Mouse (Mus musculus): ENCODE measurements around the gene Wwtr1. TPM values are rescaled to one million over a fixed set of nuclear protein-coding genes. Genes with fewer than 3 reads are reported as not detected.

The Wwtr1 gene
- polyA plus RNA-seq (2012; rRNA removed) (1.1 and 1.5 TPM in 2 replicates), polyA plus RNA-seq (2014; fragmentation: Nextera tagmentation; extraction: Ambion mirVana) (0.92 and 0.93 TPM in 2 replicates)

- ATAC-seq (ENCODE audit: insufficient read depth) = peak; percentile 86
- Histone ChIP-seq H3K9ac (replicated peaks) (no peak within 1 kb of the TSS; the same call in 1 of the 2 replicates), H3K27me3 (ENCODE audit: control insufficient read depth, insufficient read depth, low read length) (peaks cover 34% of the 10 kb centered on the region), H3K9me3 (ENCODE audit: control insufficient read depth, low read length) (no peaks in the 10 kb centered on the region), H3K4me2 (ENCODE audit: low read depth) (peak within 1 kb of the TSS; percentile 59), H3K36me3 (replicated peaks; ENCODE audit: control insufficient read depth, insufficient read depth, low read depth) (no peaks in the 10 kb centered on the region), H3K27ac (no peak within 1 kb of the TSS), H3K4me1 (replicated peaks; ENCODE audit: control insufficient read depth in 2 of 2, insufficient read depth in 2 of 2, low read length in 1 of 2) (peaks cover 0 to 2% of the 10 kb centered on the region in 2 experiments; a peak in 1 of 4 replicates), H3K4me3 (ENCODE audit: insufficient read depth in 1 of 2, low read depth in 2 of 2, low read length in 2 of 2) (peak within 1 kb of the TSS; percentile 49 to 58)
- no peak for TF ChIP-seq EP300 (IDR thresholded peaks at IDR 0.05; ENCODE audit: low read depth)
- TF ChIP-seq CTCF (IDR thresholded peaks at IDR 0.05; ENCODE audit: low read depth) = no peak
- peak; percentile 32 to 40 (median 37) for DNase-seq (ENCODE audit: low read depth in 3 of 3, low spot score in 3 of 3)
- under 1% methylated on average over 34 of the region's 36 CpGs for WGBS (ENCODE audit: insufficient replicate concordance)
Measured at GRCm38 (mm10) chr3:57575660-57576055, at the start of gene Wwtr1. Gene Wwtr1, minus strand, starts transcription at chr3:57575910.

- no peaks in the 10 kb centered on the region for H3K27me3 ChIP-seq (ENCODE audit: control insufficient read depth, insufficient read depth, low read length)
- no peak for DNase-seq (ENCODE audit: low read depth in 3 of 3, low spot score in 3 of 3)
- WGBS (ENCODE audit: insufficient replicate concordance) = 54% methylated on average over 4 of the region's 4 CpGs
- no peak for TF ChIP-seq EP300 (IDR thresholded peaks at IDR 0.05; ENCODE audit: low read depth)
- TF ChIP-seq CTCF (IDR thresholded peaks at IDR 0.05; ENCODE audit: low read depth) = 0 out of 2 replicates have a peak, but pooled peaks have one; percentile 23
- H3K9ac ChIP-seq (replicated peaks) = no peak overlapping the region
- no peaks in the 10 kb centered on the region for H3K4me1 ChIP-seq (replicated peaks; ENCODE audit: control insufficient read depth in 2 of 2, insufficient read depth in 2 of 2, low read length in 1 of 2)
- H3K4me2 ChIP-seq (ENCODE audit: low read depth) = no peak overlapping the region
- no peaks in the 10 kb centered on the region for H3K36me3 ChIP-seq (replicated peaks; ENCODE audit: control insufficient read depth, insufficient read depth, low read depth)
- H3K27ac ChIP-seq = no peak overlapping the region
- no peak overlapping the region for H3K4me3 ChIP-seq (ENCODE audit: insufficient read depth in 1 of 2, low read depth in 2 of 2, low read length in 2 of 2)
- no peaks in the 10 kb centered on the region for H3K9me3 ChIP-seq (ENCODE audit: control insufficient read depth, low read length)
- ATAC-seq (ENCODE audit: insufficient read depth) = no peak
Measured at GRCm38 (mm10) chr3:57619718-57620117, 44.0 kb upstream of the Wwtr1 start.

GRCm38 (mm10) chr3:57615652-57616051 is 39.9 kb upstream of the Wwtr1 start:
- no peaks in the 10 kb centered on the region for H3K4me1 ChIP-seq (replicated peaks; ENCODE audit: control insufficient read depth in 2 of 2, insufficient read depth in 2 of 2, low read length in 1 of 2)
- H3K9ac ChIP-seq (replicated peaks) = no peak overlapping the region
- no peak for ATAC-seq (ENCODE audit: insufficient read depth)
- H3K36me3 ChIP-seq (replicated peaks; ENCODE audit: control insufficient read depth, insufficient read depth, low read depth) = no peaks in the 10 kb centered on the region
- H3K27ac ChIP-seq = no peak overlapping the region
- H3K9me3 ChIP-seq (ENCODE audit: control insufficient read depth, low read length) = no peaks in the 10 kb centered on the region
- H3K27me3 ChIP-seq (ENCODE audit: control insufficient read depth, insufficient read depth, low read length) = no peaks in the 10 kb centered on the region
- H3K4me2 ChIP-seq (ENCODE audit: low read depth) = no peak overlapping the region
- no peak overlapping the region for H3K4me3 ChIP-seq (ENCODE audit: insufficient read depth in 1 of 2, low read depth in 2 of 2, low read length in 2 of 2)
- TF ChIP-seq EP300 (IDR thresholded peaks at IDR 0.05; ENCODE audit: low read depth) = no peak
- no peak for TF ChIP-seq CTCF (IDR thresholded peaks at IDR 0.05; ENCODE audit: low read depth)
- DNase-seq (ENCODE audit: low read depth in 3 of 3, low spot score in 3 of 3) = no peak
- WGBS (ENCODE audit: insufficient replicate concordance) = 74% methylated on average over 4 of the region's 4 CpGs

- H3K4me3 ChIP-seq (ENCODE audit: insufficient read depth in 1 of 2, low read depth in 2 of 2, low read length in 2 of 2) = no peak overlapping the region
- H3K9ac ChIP-seq (replicated peaks) = no peak overlapping the region
- ATAC-seq (ENCODE audit: insufficient read depth) (no peak), DNase-seq (ENCODE audit: low read depth in 3 of 3, low spot score in 3 of 3) (no peak)
- TF ChIP-seq CTCF (IDR thresholded peaks at IDR 0.05; ENCODE audit: low read depth) (no peak), EP300 (IDR thresholded peaks at IDR 0.05; ENCODE audit: low read depth) (no peak)
- no peaks in the 10 kb centered on the region for H3K4me1 ChIP-seq (replicated peaks; ENCODE audit: control insufficient read depth in 2 of 2, insufficient read depth in 2 of 2, low read length in 1 of 2)
- no peaks in the 10 kb centered on the region for H3K9me3 ChIP-seq (ENCODE audit: control insufficient read depth, low read length)
- H3K27me3 ChIP-seq (ENCODE audit: control insufficient read depth, insufficient read depth, low read length) = no peaks in the 10 kb centered on the region
- H3K36me3 ChIP-seq (replicated peaks; ENCODE audit: control insufficient read depth, insufficient read depth, low read depth) = no peaks in the 10 kb centered on the region
- WGBS (ENCODE audit: insufficient replicate concordance) = 42% methylated on average over 3 of the region's 3 CpGs
- no peak overlapping the region for H3K4me2 ChIP-seq (ENCODE audit: low read depth)
- no peak overlapping the region for H3K27ac ChIP-seq
Measured at GRCm38 (mm10) chr3:57612430-57612997, 36.8 kb upstream of the Wwtr1 start.

GRCm38 (mm10) chr3:57611776-57612175 is 36.1 kb upstream of the Wwtr1 start:
- Histone ChIP-seq H3K27ac (no peak overlapping the region), H3K36me3 (replicated peaks; ENCODE audit: control insufficient read depth, insufficient read depth, low read depth) (no peaks in the 10 kb centered on the region), H3K9me3 (ENCODE audit: control insufficient read depth, low read length) (no peaks in the 10 kb centered on the region), H3K4me1 (replicated peaks; ENCODE audit: control insufficient read depth in 2 of 2, insufficient read depth in 2 of 2, low read length in 1 of 2) (no peaks in the 10 kb centered on the region), H3K9ac (replicated peaks) (no peak overlapping the region), H3K27me3 (ENCODE audit: control insufficient read depth, insufficient read depth, low read length) (no peaks in the 10 kb centered on the region), H3K4me2 (ENCODE audit: low read depth) (no peak overlapping the region), H3K4me3 (ENCODE audit: insufficient read depth in 1 of 2, low read depth in 2 of 2, low read length in 2 of 2) (no peak overlapping the region)
- 24% methylated on average over 7 of the region's 7 CpGs for WGBS (ENCODE audit: insufficient replicate concordance)
- no peak for DNase-seq (ENCODE audit: low read depth in 3 of 3, low spot score in 3 of 3)
- ATAC-seq (ENCODE audit: insufficient read depth) = no peak
- TF ChIP-seq EP300 (IDR thresholded peaks at IDR 0.05; ENCODE audit: low read depth) (no peak), CTCF (IDR thresholded peaks at IDR 0.05; ENCODE audit: low read depth) (no peak)

All from liver, embryonic 14.5 days (tissue).